Mouse (Mus musculus) small intestine, adult 2 months (tissue): Measurements from ENCODE around the gene Qprt. TPM values are rescaled to one million over a fixed set of nuclear protein-coding genes. Genes with fewer than 3 reads are reported as not detected.

ENCODE experiments used
- H3K27ac ChIP-seq: fragments of 200-500 bp; 2 replicates; pipeline ENCODE4 v1.5.1; 2012; ENCODE audit warnings: low read depth, low read length, control low read depth, inconsistent platforms; ENCODE audit not compliant: insufficient read depth
- H3K27me3 ChIP-seq: fragments of 200-500 bp; 2 replicates; pipeline ENCODE4 v1.6.1; 2012; ENCODE audit warnings: mild to moderate bottlenecking, moderate library complexity, low read length, inconsistent platforms; ENCODE audit not compliant: control insufficient read depth, insufficient read depth
- H3K36me3 ChIP-seq: fragments of 200-500 bp; 2 replicates; pipeline ENCODE4 v1.6.1; 2012; ENCODE audit warnings: mild to moderate bottlenecking, low read length, control low read depth, inconsistent platforms; ENCODE audit not compliant: control insufficient read depth, insufficient read depth
- H3K4me1 ChIP-seq: fragments of 200-500 bp; 2 replicates; pipeline ENCODE4 v1.6.1; 2012; ENCODE audit warnings: low read length, inconsistent platforms, mixed read lengths; ENCODE audit not compliant: control insufficient read depth, insufficient read depth, insufficient read length
- H3K4me3 ChIP-seq: fragments of 200-500 bp; 2 replicates; pipeline ENCODE4 v1.5.1; 2012; ENCODE audit warnings: low read depth, mild to moderate bottlenecking, control low read depth, inconsistent platforms, low read length, moderate library complexity
- CTCF ChIP-seq: fragments of 200-500 bp; IDR thresholded peaks from 2 replicates; pipeline ENCODE4 v1.5.1; 2012; ENCODE audit warnings: low read depth, mild to moderate bottlenecking, control low read depth, inconsistent platforms, low read length, moderate library complexity, mixed read lengths; ENCODE audit not compliant: insufficient replicate concordance, insufficient read length; ENCODE audit errors: extremely low read depth
- POLR2A ChIP-seq: fragments of 200-500 bp; IDR thresholded peaks from 2 replicates; pipeline ENCODE4 v1.6.1; 2012; ENCODE audit warnings: low read depth, mild to moderate bottlenecking, control low read depth, inconsistent platforms, low read length, moderate library complexity
- WGBS: fragments of 180-500 bp; shearing (Covaris S2); methylation state at CpG from one replicate; pipeline ENCODE4 v1.1.7; 2018; 5-methylcytosine and 5-hydroxymethylcytosine counted together
- polyA plus RNA-seq: library from polyadenylated mRNA; depleted of rRNA; stranded (reverse); fragments of >200 nt; gene quantifications from 2 replicates; pipeline ENCODE4 v1.2.3, GENCODE M21; 2012

Qprt gene
- polyA plus RNA-seq, 1 experiment, result 1.7 TPM

DNA sequence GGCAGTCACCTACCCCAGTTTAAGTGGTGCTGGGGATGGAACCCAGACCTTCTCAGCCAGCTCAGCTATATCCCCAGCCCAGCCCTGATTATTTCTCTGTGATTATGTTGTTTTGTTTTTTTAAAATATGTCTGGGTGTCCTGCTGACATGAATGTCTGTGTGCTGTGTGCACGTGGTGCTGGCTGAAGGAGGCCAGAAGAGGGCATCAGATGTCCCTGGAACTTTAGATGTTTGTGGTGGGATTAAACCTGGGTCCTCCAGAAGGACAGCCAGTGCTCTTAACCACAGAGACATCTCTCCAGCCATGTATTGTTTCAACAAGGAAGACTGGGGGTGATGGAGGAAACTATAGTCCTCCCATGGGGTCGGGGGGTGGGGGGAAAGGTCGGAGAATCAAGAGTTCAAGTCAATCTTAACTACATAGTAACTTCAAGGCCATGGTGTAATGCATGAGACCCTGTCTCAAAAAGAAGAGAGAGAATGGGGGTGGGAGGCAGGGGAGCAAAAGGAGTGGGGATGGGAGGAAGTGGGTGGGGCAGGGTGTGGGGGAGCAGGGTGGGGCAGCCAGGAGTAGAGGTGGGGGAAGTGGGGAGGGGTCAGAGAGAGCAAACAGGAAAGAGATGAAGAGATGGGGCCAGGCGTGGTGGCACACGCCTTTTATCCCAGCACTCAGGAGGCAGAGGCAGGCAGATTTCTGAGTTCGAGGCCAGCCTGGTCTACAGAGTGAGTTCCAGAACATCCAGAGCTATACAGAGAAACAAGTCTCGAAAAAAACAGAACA lies 18.8 kb upstream of the Qprt start:
- peak; percentile 25; the same call in 1 of the 2 replicates for TF ChIP-seq CTCF
- TF ChIP-seq POLR2A, result no peak
- 53% methylated on average over 7 of the region's 7 CpGs for WGBS
- Histone ChIP-seq H3K4me1 (no peaks in the 10 kb centered on the region), H3K27me3 (no peaks in the 10 kb centered on the region), H3K27ac (no peak overlapping the region), H3K36me3 (no peaks in the 10 kb centered on the region), H3K4me3 (no peak overlapping the region)

DNA sequence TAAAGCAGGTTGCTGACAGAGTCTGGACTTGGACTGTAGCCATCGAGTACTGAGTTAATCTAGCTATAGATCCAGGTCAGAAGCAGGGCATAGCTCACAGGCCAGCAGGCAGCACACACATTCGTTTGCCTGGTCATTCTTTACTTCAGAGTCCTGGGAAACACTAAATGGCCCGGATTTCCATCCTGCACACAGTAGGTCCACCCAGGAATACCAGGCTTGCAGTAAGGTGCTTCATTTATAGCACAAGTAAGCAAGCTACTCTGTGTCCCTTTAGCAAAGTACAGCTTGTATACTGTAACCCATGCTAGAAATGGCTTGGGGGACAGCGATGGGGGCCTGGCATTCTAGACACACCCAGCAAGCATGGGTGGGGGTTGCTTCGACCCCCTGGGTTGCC lies 17.5 kb upstream of the Qprt start:
- Histone ChIP-seq H3K27me3 (no peaks in the 10 kb centered on the region), H3K4me3 (no peak overlapping the region), H3K36me3 (no peaks in the 10 kb centered on the region), H3K27ac (no peak overlapping the region), H3K4me1 (no peaks in the 10 kb centered on the region; the same call in 1 of the 2 replicates)
- TF ChIP-seq CTCF, result no peak
- TF ChIP-seq POLR2A, result no peak
- 53% methylated on average over 5 of the region's 5 CpGs for WGBS

DNA sequence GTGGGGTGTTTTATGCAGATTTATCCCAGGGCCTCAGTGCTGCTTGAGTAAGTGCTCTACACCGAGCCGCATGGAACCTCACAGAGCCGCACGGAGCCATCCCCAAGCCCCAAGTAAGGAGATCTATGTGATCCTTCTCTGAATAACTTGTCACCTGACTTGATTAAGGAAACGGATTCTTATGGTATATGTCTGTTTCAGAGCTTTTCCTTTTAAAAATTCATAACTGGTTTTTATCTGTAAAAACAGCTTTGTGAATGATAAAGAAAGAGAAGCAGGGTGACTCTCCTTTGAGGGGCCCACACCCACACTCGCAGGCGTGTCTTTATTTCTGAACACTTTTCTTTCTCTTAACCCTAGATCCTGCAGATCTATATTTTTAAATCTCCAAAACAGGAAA lies 17.1 kb upstream of the Qprt start:
- TF ChIP-seq POLR2A (no peak), CTCF (no peak)
- no peak overlapping the region for H3K27ac ChIP-seq
- H3K36me3 ChIP-seq, result no peaks in the 10 kb centered on the region
- H3K4me3 ChIP-seq, result no peak overlapping the region
- H3K27me3 ChIP-seq, result no peaks in the 10 kb centered on the region
- WGBS, result 78% methylated on average over 7 of the region's 7 CpGs
- no peaks in the 10 kb centered on the region; the same call in 1 of the 2 replicates for H3K4me1 ChIP-seq

DNA sequence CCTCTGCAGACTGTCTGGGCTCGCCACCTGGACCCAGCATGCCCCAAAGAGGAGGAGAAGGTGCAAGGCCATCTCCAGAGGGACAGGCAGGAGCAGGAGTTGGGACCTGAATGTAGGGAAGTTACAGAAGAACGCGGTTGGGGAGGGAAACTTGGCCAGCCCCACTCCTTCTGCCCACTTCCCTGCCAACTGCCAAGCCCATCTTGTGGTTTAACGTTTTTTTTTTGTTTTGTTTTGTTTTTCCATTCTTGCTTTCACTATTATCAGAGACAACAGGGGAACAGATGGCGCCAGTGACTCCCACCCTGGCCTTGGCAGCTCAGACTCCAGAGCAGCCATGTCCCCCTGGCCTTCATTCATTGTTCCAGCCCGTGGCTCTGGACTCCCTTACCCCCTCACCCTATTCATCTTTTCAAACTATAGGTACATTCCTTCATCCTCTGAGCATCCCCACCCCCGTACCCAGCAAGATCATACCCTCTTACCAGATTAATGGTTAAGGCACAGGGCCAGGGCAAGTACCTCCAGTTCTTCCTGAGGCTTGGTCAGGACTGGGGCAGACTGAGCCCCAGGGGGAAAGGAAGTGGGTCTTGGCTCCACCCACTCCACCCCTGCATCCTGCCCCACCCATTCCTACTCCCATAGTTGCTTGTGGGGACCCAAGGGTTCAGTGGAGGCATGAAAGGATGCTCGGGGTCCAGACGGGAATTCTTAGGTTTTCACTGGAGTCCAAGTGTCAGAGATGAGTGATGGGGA lies 15.4 kb upstream of the Qprt start, which contains the start of gene Spn:
Gene Spn, minus strand, starts transcription at position 562 of the 756 bp plus-strand sequence.
- Histone ChIP-seq H3K27ac (peak within 1 kb of the TSS; percentile 47; the same call in 1 of the 2 replicates), H3K36me3 (no peaks in the 10 kb centered on the region), H3K27me3 (no peaks in the 10 kb centered on the region), H3K4me3 (peak within 1 kb of the TSS; percentile 35; the same call in 1 of the 2 replicates), H3K4me1 (no peaks in the 10 kb centered on the region; the same call in 1 of the 2 replicates)
- 59% methylated on average over 9 of the region's 9 CpGs for WGBS
- TF ChIP-seq POLR2A, result no peak
- no peak for TF ChIP-seq CTCF

DNA sequence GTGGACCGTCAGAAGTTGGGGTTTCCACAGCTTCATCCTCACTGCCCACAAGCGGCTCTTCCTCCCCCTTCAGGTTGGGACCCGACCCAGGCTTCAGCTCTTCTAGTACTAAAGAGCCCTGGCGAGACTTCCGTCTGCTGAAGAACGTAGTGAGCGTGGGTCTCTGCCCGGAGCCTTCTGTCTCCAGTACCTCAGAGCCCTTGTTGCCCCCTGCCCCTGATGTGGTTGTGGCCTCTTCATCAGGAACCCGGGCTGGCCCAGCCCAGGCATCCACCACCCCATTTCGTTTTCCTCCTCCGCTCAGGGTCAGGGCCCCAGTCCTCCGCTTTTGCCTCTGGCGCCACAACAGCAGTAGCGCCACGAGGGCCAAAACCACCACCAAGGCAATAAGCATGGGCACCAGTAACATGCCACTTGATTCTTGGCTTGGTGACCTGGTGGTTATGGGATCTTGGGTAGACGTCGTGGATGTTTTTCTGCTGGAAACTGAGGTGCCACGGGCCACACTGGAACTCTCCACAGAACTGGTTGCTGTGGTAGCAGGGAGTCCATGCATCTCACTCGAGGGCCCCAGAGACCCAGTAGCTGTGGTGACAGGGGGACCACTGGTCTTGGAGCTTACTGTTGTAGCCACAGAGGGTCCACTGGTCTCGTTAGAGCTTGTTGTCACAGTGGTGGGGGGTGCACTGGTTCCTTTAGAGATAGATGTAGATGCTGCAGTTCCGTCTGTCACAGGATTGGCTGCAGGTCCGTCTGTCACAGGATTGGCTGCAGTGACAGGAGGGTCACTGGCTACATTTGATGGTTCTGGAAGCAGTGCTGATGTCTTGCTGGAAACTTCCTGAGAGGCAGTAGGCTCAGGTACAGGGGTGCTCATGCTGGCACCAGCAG lies 14.4 kb upstream of the Qprt start:
- H3K4me3 ChIP-seq, result peak overlapping the region; percentile 35

DNA sequence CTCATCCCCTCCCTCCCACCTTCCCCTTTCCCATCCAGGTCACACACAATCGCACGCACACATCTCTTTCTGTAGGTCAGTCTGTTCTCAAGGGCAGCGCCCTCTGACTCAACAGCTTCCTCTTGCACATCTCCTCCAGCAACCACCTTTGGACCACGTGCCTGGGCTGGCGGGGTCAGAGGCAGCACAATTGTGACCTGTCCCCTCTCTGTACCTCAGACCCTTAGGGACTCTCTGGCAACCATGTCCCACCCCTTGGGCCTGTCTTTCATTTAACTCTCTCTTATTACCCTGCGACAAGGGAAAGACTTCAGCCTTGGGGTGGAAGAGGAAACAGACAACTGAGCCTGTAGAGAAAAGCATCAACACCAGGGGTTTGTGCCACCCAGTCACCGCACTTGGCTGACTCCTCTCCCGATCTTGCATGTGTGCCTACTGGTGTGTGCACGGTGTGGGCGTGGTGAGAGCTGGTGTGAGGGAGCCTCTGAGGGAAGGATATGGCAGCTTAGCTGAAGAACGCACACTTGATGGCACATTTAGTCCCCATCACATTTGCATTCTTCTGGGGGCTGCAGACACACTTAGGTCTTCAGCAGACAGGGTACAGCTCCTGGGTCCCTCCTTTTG lies 12.9 kb upstream of the Qprt start:
- no peak overlapping the region for H3K27ac ChIP-seq
- 64% methylated on average over 11 of the region's 11 CpGs for WGBS
- H3K4me1 ChIP-seq, result no peaks in the 10 kb centered on the region; the same call in 1 of the 2 replicates
- H3K4me3 ChIP-seq, result 0 out of 2 replicates have a peak overlapping the region, but pooled peaks have one; percentile 0
- H3K36me3 ChIP-seq, result no peaks in the 10 kb centered on the region
- H3K27me3 ChIP-seq, result no peaks in the 10 kb centered on the region
- TF ChIP-seq CTCF (no peak), POLR2A (no peak)

More for the DNA sequence above, 14.4 kb upstream of the Qprt start:
- H3K27me3 ChIP-seq, result no peaks in the 10 kb centered on the region
- no peaks in the 10 kb centered on the region for H3K36me3 ChIP-seq
- H3K4me1 ChIP-seq, result no peaks in the 10 kb centered on the region; the same call in 1 of the 2 replicates
- H3K27ac ChIP-seq, result no peak overlapping the region
- TF ChIP-seq POLR2A, result no peak
- no peak for TF ChIP-seq CTCF
- 77% methylated on average over 22 of the region's 22 CpGs for WGBS
